Mouse (Mus musculus) right cerebral cortex, adult 18-20 months (tissue): ENCODE measurements at regions not wholly inside any gene's neighbourhood (a gene's known extent, or its start where the extent isn't known, plus 50 kb on each side); places are given as distances from the start of the nearest gene placed in this dataset.
"Not testable (repeated sequence)": the region's sequence is repeated elsewhere in the genome, so short reads cannot be mapped to it uniquely, and the experiment has no call there.

Source experiments
- DNase-seq: peaks from one replicate; pipeline ENCODE4 v3.0.0; 2022; ENCODE audit warnings: mixed read lengths

- DNase-seq = no peak
Measured at GRCm38 (mm10) chr7:82047456-82047855, 55.4 kb upstream of the Bnc1 start.

DNA sequence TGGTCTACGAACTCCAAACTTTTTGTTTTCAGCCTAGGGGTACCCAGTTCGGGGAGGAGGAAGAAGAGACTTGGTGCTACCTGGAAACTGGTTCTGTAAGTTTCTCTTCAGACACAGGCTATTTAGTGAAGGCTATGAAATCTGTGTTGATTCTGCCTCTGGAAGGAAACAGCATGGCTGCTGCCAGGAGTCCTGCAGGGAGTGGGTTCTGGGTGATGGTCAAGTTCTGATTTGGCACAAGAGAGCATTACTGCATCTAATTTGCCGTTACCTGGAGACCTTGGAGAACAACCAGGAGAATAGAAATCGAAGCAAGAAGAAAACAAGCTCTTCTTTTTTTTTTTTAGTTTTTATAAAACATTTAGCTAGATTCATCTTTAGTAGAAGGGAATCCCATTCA, 61.3 kb upstream of the Bnc1 start:
- no peak for DNase-seq

- no peak for DNase-seq
Measured at GRCm38 (mm10) chr7:82056551-82057230, 64.6 kb upstream of the Bnc1 start.

DNA sequence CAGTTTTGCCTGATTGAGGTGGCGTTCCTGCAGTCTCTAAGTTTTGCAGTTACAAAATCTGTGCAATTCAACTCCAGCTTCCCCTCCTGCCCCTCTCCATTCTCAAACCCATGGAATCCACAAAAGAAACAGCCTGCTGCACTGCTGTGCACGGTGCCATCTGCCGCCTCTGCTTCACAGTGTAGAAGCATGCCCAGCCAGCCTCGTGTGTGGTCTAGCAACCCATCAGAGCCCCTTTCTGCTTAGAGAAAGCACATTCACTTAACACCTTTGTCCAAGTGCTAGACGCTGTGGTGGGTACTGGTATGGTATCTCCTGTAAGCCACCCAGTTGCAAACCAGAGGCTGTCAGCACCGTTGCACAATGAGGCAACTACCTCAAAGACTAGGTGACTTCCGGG, 71.3 kb upstream of the Bnc1 start:
- DNase-seq = no peak

DNA sequence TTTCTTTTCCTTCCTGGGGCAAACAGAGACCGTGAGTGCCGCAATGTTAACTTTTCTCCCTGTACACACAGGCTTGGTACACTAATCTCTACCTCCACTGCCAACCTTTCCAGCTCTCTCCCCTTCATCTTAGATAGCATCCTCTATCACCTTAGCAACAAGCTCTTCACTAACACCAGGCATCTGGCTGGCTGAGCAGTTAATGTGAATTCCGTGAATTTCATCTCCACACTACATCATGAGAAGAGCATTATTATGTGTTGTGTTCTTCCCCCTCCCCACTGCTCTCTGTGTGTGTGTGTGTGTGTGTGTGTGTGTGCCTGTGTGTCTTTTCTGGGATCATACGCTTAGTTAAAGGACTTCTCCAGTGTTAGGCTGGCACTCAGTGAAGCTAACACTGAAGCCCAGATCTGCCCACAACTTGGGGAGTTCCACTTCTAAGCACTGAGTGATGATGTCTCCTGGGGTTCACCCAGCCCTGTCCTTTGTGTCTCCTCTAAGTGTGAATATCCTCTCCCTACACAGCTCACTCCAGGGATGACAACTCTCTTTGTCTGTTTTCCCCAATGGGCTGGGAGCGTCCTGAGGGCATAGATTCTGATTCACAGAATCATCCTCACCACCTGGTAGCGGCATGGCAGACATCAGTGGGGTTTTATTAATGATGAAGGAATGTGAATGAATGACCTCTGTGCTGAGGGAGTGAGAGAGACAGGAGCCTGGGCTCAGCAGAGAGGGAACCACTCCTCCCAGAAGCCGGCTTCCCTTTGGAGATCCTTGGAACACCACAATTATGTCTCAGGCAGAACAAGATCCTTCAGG, 77.7 kb upstream of the Bnc1 start:
- no peak for DNase-seq

DNA sequence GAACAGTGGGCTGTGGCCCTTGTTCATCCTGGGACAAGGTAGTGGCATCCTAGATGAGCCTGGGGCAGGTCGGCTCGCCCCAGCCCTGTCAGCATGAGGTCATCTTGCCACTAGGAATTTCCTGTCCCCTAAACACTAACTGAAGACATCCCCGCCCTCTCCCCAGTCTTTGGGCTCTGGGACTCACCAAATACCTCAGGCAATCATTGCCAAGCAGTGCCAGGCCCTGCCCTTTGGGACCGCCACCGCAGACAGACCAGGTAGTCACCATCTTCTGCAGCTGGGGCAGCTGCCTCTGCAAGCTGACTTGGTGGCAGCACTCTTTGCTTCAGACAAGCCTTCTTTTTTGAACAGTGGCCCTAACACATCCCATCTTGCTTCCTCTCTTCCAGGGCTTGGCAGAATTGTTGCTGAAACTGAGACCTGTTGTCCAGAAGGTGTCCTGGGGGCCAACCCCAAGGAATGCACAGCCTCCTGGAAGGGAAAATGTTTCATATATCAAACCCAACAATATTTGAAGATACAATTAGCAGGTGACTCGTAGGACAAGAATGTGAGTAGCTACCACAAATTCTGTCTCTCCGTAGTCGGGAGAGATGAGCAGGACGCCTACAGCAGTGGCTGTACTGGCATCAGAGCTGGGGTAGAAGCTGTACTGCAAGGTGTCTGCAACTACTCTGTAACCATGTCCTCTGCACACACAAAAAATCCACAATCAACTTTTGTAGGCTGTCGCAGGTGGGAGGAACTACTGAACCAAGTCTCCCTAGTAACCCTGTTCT, 79.0 kb upstream of the Bnc1 start:
- no peak for DNase-seq

GRCm38 (mm10) chr7:82075359-82075758, 83.3 kb upstream of the Bnc1 start:
- DNase-seq = peak; percentile 14

- no peak for DNase-seq
Measured at GRCm38 (mm10) chr7:82081851-82082250, 89.8 kb upstream of the Bnc1 start.

- no peak for DNase-seq
Measured at GRCm38 (mm10) chr7:82082883-82083282, 90.8 kb upstream of the Sh3gl3 start.

DNA sequence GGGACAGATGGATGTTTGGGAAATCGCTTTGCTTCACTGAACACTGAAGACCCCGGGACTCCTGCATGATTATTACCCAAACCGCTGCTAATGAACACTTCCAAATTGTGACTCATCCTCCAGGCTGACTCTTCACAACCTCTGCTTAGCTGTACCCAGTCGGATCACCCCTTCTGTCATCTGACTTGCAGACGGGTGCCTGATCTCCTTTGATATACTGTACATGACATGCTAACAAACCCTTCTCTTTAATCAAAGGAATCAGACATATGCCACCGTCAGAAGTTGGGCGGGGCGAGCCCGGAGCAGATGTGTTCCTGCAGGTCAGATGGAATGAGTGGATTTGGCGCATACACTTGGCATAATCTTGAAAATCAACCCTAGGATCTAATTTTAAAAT, 89.2 kb upstream of the Sh3gl3 start:
- DNase-seq = no peak

DNA sequence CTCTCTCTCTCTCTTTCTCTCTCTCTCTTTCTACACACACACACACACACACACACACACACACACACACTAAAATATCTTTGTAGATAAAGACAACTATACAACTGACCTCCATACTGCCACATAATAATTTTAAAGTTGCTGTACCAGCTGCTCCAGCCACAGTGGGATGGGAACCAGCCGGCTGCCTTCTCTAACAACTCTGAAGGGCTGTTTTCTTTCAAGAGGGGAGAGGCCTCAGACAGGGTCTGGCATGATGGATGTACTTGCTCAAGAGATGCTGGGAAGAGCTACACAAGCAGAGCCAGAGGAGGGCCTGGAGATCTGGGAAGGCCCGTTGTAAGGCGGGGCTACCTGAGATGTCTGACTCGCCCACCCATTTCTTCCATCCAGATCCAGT, 88.4 kb upstream of the Sh3gl3 start:
- DNase-seq = no peak

DNA sequence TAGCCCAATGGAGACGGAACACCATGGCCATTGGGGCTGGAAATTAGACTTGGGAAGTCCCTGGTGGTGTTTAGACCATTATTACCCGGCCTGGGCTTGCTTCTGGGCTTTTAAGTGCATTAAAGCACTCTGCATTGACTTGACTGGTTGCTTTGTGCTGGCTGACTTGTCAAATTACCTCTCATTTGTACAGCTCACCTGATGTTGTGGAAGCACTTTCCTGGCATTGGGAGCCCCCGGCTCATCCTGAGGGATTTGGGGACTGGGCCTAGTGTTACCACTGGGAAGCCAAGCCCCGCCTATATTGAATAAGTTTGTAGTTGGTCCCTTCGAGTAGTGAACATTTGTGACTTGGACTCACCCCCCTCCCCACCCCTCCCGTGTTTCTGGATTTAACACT, 75.5 kb upstream of the Sh3gl3 start:
- no peak for DNase-seq

- no peak for DNase-seq
Measured at GRCm38 (mm10) chr7:82101314-82101713, 72.3 kb upstream of the Sh3gl3 start.

DNA sequence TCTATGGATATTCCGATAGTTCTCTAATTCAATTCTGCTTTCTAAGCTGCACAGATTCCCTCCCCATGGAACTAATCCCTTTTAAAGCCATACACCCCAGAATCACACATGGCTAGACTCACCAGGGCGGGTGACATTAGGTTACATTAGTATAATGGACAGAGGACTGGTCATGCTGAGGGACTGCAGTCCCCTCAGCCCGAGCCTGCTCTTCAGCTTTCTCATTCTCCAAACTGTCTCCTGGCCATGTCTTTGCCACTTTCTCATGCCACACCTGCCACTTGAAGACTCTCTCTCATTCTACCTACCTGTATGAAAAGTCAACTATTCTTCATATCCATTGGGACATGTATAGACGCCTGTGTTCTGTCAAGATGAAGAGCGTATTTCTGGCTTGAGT, 68.0 kb upstream of the Sh3gl3 start:
- no peak for DNase-seq

- DNase-seq = not testable (repeated sequence)
Measured at GRCm38 (mm10) chr7:82109141-82109540, 64.5 kb upstream of the Sh3gl3 start.

DNA sequence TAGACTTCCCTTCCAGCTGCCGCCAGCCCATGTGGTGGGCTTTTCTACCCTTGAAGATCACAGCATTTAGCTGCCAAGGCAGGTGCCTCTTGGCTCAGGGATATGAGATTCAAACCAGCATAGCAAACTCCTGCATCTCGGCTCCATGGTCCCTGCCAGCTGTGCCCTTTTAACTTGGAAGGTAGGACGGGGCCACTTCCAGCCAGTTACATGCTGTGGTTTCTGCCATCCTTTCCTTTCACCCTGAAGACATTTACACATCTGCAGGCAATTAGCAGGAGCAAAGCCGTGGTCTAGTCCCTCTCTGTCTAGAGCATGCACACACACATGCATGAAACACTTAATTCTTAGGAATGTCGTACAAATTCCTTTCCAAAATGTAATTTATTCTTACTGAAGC, 64.1 kb upstream of the Sh3gl3 start:
- DNase-seq = no peak

DNA sequence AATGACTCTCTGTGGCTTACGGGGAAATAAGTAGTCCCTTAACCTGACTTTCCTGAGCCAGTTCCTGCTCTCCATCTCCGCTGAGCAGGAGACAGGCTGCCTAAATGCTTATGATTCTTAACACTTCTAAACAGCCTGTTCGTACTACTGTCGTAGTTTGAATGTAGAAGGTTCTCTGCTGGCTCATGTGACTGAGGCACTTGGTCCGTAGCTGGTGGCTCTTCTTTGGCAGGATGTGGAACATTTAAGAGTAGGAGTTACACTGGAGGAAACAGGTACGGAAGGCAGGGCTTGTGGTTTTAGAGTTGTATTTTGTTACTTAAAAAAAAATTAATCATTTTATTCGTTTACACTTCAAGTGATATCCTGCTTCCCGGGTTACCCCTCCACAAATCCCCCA, 63.7 kb upstream of the Sh3gl3 start:
- no peak for DNase-seq

DNA sequence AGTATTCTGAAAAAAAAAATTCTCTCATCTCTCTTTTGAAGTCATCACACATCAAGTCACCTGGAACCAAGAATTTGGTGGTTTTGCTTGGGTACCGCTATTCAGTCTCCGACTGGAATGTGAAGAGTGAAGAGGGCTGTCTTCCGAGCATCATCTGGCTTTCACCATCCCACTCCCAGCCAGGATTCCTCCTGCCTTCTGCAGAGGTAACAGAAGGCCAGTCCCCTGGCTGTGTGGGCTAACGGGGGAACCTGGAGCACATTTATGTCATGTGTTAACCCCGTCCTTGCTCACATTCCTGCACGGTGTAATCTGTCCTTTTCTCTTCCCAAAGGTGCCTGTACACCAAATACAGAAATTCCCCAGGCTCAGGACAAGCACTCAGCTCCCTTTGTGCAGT, 61.6 kb upstream of the Sh3gl3 start:
- DNase-seq = no peak

DNA sequence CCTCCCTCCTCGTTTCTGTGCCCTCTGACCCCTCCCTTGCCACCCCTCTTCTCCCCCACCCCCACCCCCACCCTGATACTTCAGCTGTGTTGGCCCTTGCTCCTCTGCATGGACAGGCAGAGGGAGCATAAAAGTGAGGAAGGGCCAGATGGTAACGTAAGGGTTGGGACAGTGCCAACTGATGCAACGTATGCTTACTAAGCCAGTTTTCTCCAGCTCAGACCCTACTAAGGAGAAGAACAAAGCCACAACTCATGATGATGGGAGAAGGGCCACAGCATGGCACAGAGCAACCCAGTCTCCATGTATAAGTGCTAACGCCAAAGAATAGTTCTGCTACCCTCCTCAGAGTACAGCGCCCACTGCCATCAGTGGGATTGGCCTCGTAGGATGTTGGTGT, 58.0 kb upstream of the Sh3gl3 start:
- no peak for DNase-seq

- peak; percentile 81 for DNase-seq
Measured at GRCm38 (mm10) chr7:82119266-82119665, 54.4 kb upstream of the Sh3gl3 start.

DNA sequence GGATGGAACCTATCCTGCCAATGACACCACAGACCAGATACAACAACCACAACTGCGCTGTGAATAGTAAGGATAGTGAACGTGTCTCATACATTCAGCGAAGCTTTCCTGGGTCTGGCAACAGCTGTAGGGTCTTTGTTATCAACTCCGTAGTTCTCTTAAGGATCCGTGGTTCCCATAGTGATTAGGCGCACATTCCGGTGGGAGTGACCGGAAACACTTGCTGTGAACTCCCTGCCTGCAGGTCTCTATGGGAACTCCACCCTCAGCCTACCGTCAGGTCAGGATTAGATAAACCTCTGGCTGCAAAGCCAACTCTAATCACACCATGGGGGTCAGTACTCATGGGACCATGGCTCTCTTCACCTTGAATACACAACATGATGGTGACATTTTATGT, 53.8 kb upstream of the Sh3gl3 start:
- no peak for DNase-seq

GRCm38 (mm10) chr7:82121746-82122145, 51.9 kb upstream of the Sh3gl3 start:
- peak; percentile 57 for DNase-seq
